Mouse (Mus musculus): ENCODE data around the gene Caskin1. TPM values are rescaled to one million over a fixed set of nuclear protein-coding genes. Genes with fewer than 3 reads are reported as not detected.
A peak's percentile ranks its signal among the peaks of the same experiment; 100 is the strongest.

Gene Caskin1
- polyA plus RNA-seq, 1 experiment = not detected

- H3K4me3 ChIP-seq (ENCODE audit: insufficient read depth, low read depth, low read length) = no peak overlapping the region
These were observed 15.7 kb downstream of the Caskin1 start for GRCm38 (mm10) chr17:24504085-24504484.

GRCm38 (mm10) chr17:24505286-24505955 is 17.0 kb downstream of the Caskin1 start:
- H3K27ac ChIP-seq (replicated peaks; ENCODE audit: low read depth, low read length) = no peak overlapping the region
- H3K4me3 ChIP-seq (ENCODE audit: insufficient read depth, low read depth, low read length) = no peak overlapping the region
- no peaks in the 10 kb centered on the region for H3K4me1 ChIP-seq (ENCODE audit: control insufficient read depth, insufficient read depth, insufficient read length, low read length)

More at GRCm38 (mm10) chr17:24504085-24504484, 15.7 kb downstream of the Caskin1 start:
- Histone ChIP-seq H3K4me1 (ENCODE audit: control insufficient read depth, insufficient read depth, insufficient read length, low read length) (no peaks in the 10 kb centered on the region), H3K27ac (replicated peaks; ENCODE audit: low read depth, low read length) (no peak overlapping the region)

- Histone ChIP-seq H3K4me1 (ENCODE audit: control insufficient read depth, insufficient read depth, insufficient read length, low read length) (no peaks in the 10 kb centered on the region), H3K27ac (replicated peaks; ENCODE audit: low read depth, low read length) (no peak overlapping the region), H3K4me3 (ENCODE audit: insufficient read depth, low read depth, low read length) (no peak overlapping the region)
These were observed 18.1 kb downstream of the Caskin1 start for GRCm38 (mm10) chr17:24506332-24507070.

- no peak overlapping the region for H3K27ac ChIP-seq (replicated peaks; ENCODE audit: low read depth, low read length)
- no peak overlapping the region for H3K4me3 ChIP-seq (ENCODE audit: insufficient read depth, low read depth, low read length)
- H3K4me1 ChIP-seq (ENCODE audit: control insufficient read depth, insufficient read depth, insufficient read length, low read length) = no peaks in the 10 kb centered on the region
These were observed 18.8 kb downstream of the Caskin1 start for GRCm38 (mm10) chr17:24507129-24507664.

- no peak overlapping the region for H3K27ac ChIP-seq (replicated peaks; ENCODE audit: low read depth, low read length)
- no peak overlapping the region for H3K4me3 ChIP-seq (ENCODE audit: insufficient read depth, low read depth, low read length)
- no peaks in the 10 kb centered on the region for H3K4me1 ChIP-seq (ENCODE audit: control insufficient read depth, insufficient read depth, insufficient read length, low read length)
These were observed 19.5 kb downstream of the Caskin1 start for GRCm38 (mm10) chr17:24507806-24508460.

- H3K27ac ChIP-seq (replicated peaks; ENCODE audit: low read depth, low read length) = peak overlapping the region; percentile 81; the same call in 1 of the 2 replicates
- peak overlapping the region; percentile 53 for H3K4me3 ChIP-seq (ENCODE audit: insufficient read depth, low read depth, low read length)
- H3K4me1 ChIP-seq (ENCODE audit: control insufficient read depth, insufficient read depth, insufficient read length, low read length) = peaks cover 3% of the 10 kb centered on the region; the same call in 1 of the 2 replicates
These were observed 25.2 kb downstream of the Caskin1 start for GRCm38 (mm10) chr17:24513609-24514008.

GRCm38 (mm10) chr17:24514270-24515257 is 26.2 kb downstream of the Caskin1 start:
- peaks cover 3% of the 10 kb centered on the region; the same call in 1 of the 2 replicates for H3K4me1 ChIP-seq (ENCODE audit: control insufficient read depth, insufficient read depth, insufficient read length, low read length)
- peak overlapping the region; percentile 81 for H3K27ac ChIP-seq (replicated peaks; ENCODE audit: low read depth, low read length)
- H3K4me3 ChIP-seq (ENCODE audit: insufficient read depth, low read depth, low read length) = peak overlapping the region; percentile 53

- Histone ChIP-seq H3K4me3 (ENCODE audit: insufficient read depth, low read depth, low read length) (no peak overlapping the region), H3K27ac (replicated peaks; ENCODE audit: low read depth, low read length) (no peak overlapping the region), H3K4me1 (ENCODE audit: control insufficient read depth, insufficient read depth, insufficient read length, low read length) (peaks cover 3% of the 10 kb centered on the region; the same call in 1 of the 2 replicates)
These were observed 32.0 kb downstream of the Caskin1 start for GRCm38 (mm10) chr17:24520450-24520849.

- Histone ChIP-seq H3K4me3 (ENCODE audit: insufficient read depth, low read depth, low read length) (no peak overlapping the region), H3K4me1 (ENCODE audit: control insufficient read depth, insufficient read depth, insufficient read length, low read length) (peaks cover 9% of the 10 kb centered on the region; the same call in 1 of the 2 replicates), H3K27ac (replicated peaks; ENCODE audit: low read depth, low read length) (no peak overlapping the region)
These were observed 36.3 kb downstream of the Caskin1 start for GRCm38 (mm10) chr17:24524734-24525133.

- Histone ChIP-seq H3K27ac (replicated peaks; ENCODE audit: low read depth, low read length) (peak overlapping the region; percentile 35), H3K4me1 (ENCODE audit: control insufficient read depth, insufficient read depth, insufficient read length, low read length) (peaks cover 10% of the 10 kb centered on the region; the same call in 1 of the 2 replicates)
These were observed 38.9 kb downstream of the Caskin1 start for GRCm38 (mm10) chr17:24527315-24527714.

GRCm38 (mm10) chr17:24527723-24528559 is 39.5 kb downstream of the Caskin1 start, which contains the start of gene Traf7:
Gene Traf7, minus strand, starts transcription at chr17:24527938.
- H3K27ac ChIP-seq (replicated peaks; ENCODE audit: low read depth, low read length) = peak within 1 kb of the TSS; percentile 36
- peaks cover 10% of the 10 kb centered on the region; the same call in 1 of the 2 replicates for H3K4me1 ChIP-seq (ENCODE audit: control insufficient read depth, insufficient read depth, insufficient read length, low read length)
- H3K4me3 ChIP-seq (ENCODE audit: insufficient read depth, low read depth, low read length) = peak within 1 kb of the TSS; percentile 72

More at GRCm38 (mm10) chr17:24527315-24527714, 38.9 kb downstream of the Caskin1 start:
- peak overlapping the region; percentile 72 for H3K4me3 ChIP-seq (ENCODE audit: insufficient read depth, low read depth, low read length)

- Histone ChIP-seq H3K4me1 (ENCODE audit: control insufficient read depth, insufficient read depth, insufficient read length, low read length) (peaks cover 15% of the 10 kb centered on the region; the same call in 1 of the 2 replicates), H3K27ac (replicated peaks; ENCODE audit: low read depth, low read length) (peak overlapping the region; percentile 36), H3K4me3 (ENCODE audit: insufficient read depth, low read depth, low read length) (peak overlapping the region; percentile 66)
These were observed 40.1 kb downstream of the Caskin1 start for GRCm38 (mm10) chr17:24528560-24528918.

- Histone ChIP-seq H3K27ac (replicated peaks; ENCODE audit: low read depth, low read length) (no peak overlapping the region), H3K4me1 (ENCODE audit: control insufficient read depth, insufficient read depth, insufficient read length, low read length) (peaks cover 15% of the 10 kb centered on the region; the same call in 1 of the 2 replicates), H3K4me3 (ENCODE audit: insufficient read depth, low read depth, low read length) (peak overlapping the region; percentile 66)
These were observed 40.6 kb downstream of the Caskin1 start for GRCm38 (mm10) chr17:24529007-24529451.

Measured in brown adipose tissue, adult 24 weeks (tissue).